Mouse (Mus musculus): ENCODE results near the gene Rplp0. TPM values are rescaled to one million over a fixed set of nuclear protein-coding genes. Genes with fewer than 3 reads are reported as not detected.
"Not testable (repeated sequence)": the region's sequence is repeated elsewhere in the genome, so short reads cannot be mapped to it uniquely, and the experiment has no call there.

The Rplp0 gene
- polyA plus RNA-seq, 1 experiment: 1,614 TPM

GRCm38 (mm10) chr5:115516908-115517307 is 42.4 kb upstream of the Rplp0 start:
- Histone ChIP-seq H3K4me1 (ENCODE audit: control insufficient read depth, insufficient read depth, low read length) (peaks cover 47% of the 10 kb centered on the region), H3K4me3 (ENCODE audit: insufficient read depth, low read length) (peak overlapping the region; percentile 68), H3K27ac (ENCODE audit: insufficient read depth, low read depth, low read length) (peak overlapping the region; percentile 98)
- TF ChIP-seq CTCF (IDR thresholded peaks at IDR 0.05; ENCODE audit: low read depth, low read length) (no peak), POLR2A (IDR thresholded peaks at IDR 0.05; ENCODE audit: borderline replicate concordance, low read depth, low read length) (no peak)

GRCm38 (mm10) chr5:115517501-115517900 is 41.8 kb upstream of the Rplp0 start:
- Histone ChIP-seq H3K4me3 (ENCODE audit: insufficient read depth, low read length) (no peak overlapping the region), H3K4me1 (ENCODE audit: control insufficient read depth, insufficient read depth, low read length) (peaks cover 49% of the 10 kb centered on the region), H3K27ac (ENCODE audit: insufficient read depth, low read depth, low read length) (peak overlapping the region; percentile 98)
- TF ChIP-seq CTCF (IDR thresholded peaks at IDR 0.05; ENCODE audit: low read depth, low read length) (no peak), POLR2A (IDR thresholded peaks at IDR 0.05; ENCODE audit: borderline replicate concordance, low read depth, low read length) (no peak)

- H3K27ac ChIP-seq (ENCODE audit: insufficient read depth, low read depth, low read length); H3K4me3 ChIP-seq (ENCODE audit: insufficient read depth, low read length): not testable (repeated sequence)
- peaks cover 54% of the 10 kb centered on the region for H3K4me1 ChIP-seq (ENCODE audit: control insufficient read depth, insufficient read depth, low read length)
Measured at GRCm38 (mm10) chr5:115518214-115518613, 41.1 kb upstream of the Rplp0 start.

- TF ChIP-seq CTCF (IDR thresholded peaks at IDR 0.05; ENCODE audit: low read depth, low read length): no peak
- no peak for TF ChIP-seq POLR2A (IDR thresholded peaks at IDR 0.05; ENCODE audit: borderline replicate concordance, low read depth, low read length)
- Histone ChIP-seq H3K4me3 (ENCODE audit: insufficient read depth, low read length) (no peak overlapping the region), H3K4me1 (ENCODE audit: control insufficient read depth, insufficient read depth, low read length) (peaks cover 34% of the 10 kb centered on the region), H3K27ac (ENCODE audit: insufficient read depth, low read depth, low read length) (peak overlapping the region; percentile 82; the same call in 1 of the 2 replicates)
Measured at GRCm38 (mm10) chr5:115520325-115520869, 38.9 kb upstream of the Rplp0 start.

GRCm38 (mm10) chr5:115521553-115522461 is 37.5 kb upstream of the Rplp0 start:
- Histone ChIP-seq H3K27ac (ENCODE audit: insufficient read depth, low read depth, low read length) (peak overlapping the region; percentile 82), H3K4me1 (ENCODE audit: control insufficient read depth, insufficient read depth, low read length) (peaks cover 34% of the 10 kb centered on the region), H3K4me3 (ENCODE audit: insufficient read depth, low read length) (peak overlapping the region; percentile 52)
- TF ChIP-seq CTCF (IDR thresholded peaks at IDR 0.05; ENCODE audit: low read depth, low read length) (no peak), POLR2A (IDR thresholded peaks at IDR 0.05; ENCODE audit: borderline replicate concordance, low read depth, low read length) (no peak)

GRCm38 (mm10) chr5:115522531-115522930 is 36.7 kb upstream of the Rplp0 start:
- Histone ChIP-seq H3K4me3 (ENCODE audit: insufficient read depth, low read length) (peak overlapping the region; percentile 39; the same call in 1 of the 2 replicates), H3K27ac (ENCODE audit: insufficient read depth, low read depth, low read length) (peak overlapping the region; percentile 82), H3K4me1 (ENCODE audit: control insufficient read depth, insufficient read depth, low read length) (peaks cover 33% of the 10 kb centered on the region)
- TF ChIP-seq POLR2A (IDR thresholded peaks at IDR 0.05; ENCODE audit: borderline replicate concordance, low read depth, low read length) (no peak), CTCF (IDR thresholded peaks at IDR 0.05; ENCODE audit: low read depth, low read length) (no peak)

GRCm38 (mm10) chr5:115522981-115523499 is 36.2 kb upstream of the Rplp0 start:
- TF ChIP-seq POLR2A (IDR thresholded peaks at IDR 0.05; ENCODE audit: borderline replicate concordance, low read depth, low read length): no peak
- no peak for TF ChIP-seq CTCF (IDR thresholded peaks at IDR 0.05; ENCODE audit: low read depth, low read length)
- no peak overlapping the region for H3K27ac ChIP-seq (ENCODE audit: insufficient read depth, low read depth, low read length)
- H3K4me3 ChIP-seq (ENCODE audit: insufficient read depth, low read length): no peak overlapping the region
- H3K4me1 ChIP-seq (ENCODE audit: control insufficient read depth, insufficient read depth, low read length): peaks cover 36% of the 10 kb centered on the region

GRCm38 (mm10) chr5:115523971-115524370 is 35.3 kb upstream of the Rplp0 start:
- H3K4me3 ChIP-seq (ENCODE audit: insufficient read depth, low read length): no peak overlapping the region
- TF ChIP-seq POLR2A (IDR thresholded peaks at IDR 0.05; ENCODE audit: borderline replicate concordance, low read depth, low read length): no peak
- TF ChIP-seq CTCF (IDR thresholded peaks at IDR 0.05; ENCODE audit: low read depth, low read length): no peak
- H3K27ac ChIP-seq (ENCODE audit: insufficient read depth, low read depth, low read length): no peak overlapping the region
- peaks cover 45% of the 10 kb centered on the region for H3K4me1 ChIP-seq (ENCODE audit: control insufficient read depth, insufficient read depth, low read length)

- peaks cover 50% of the 10 kb centered on the region for H3K4me1 ChIP-seq (ENCODE audit: control insufficient read depth, insufficient read depth, low read length)
- TF ChIP-seq POLR2A (IDR thresholded peaks at IDR 0.05; ENCODE audit: borderline replicate concordance, low read depth, low read length) (no peak), CTCF (IDR thresholded peaks at IDR 0.05; ENCODE audit: low read depth, low read length) (no peak)
- no peak overlapping the region for H3K27ac ChIP-seq (ENCODE audit: insufficient read depth, low read depth, low read length)
- no peak overlapping the region for H3K4me3 ChIP-seq (ENCODE audit: insufficient read depth, low read length)
Measured at GRCm38 (mm10) chr5:115524471-115524870, 34.8 kb upstream of the Rplp0 start.

- TF ChIP-seq CTCF (IDR thresholded peaks at IDR 0.05; ENCODE audit: low read depth, low read length) (no peak), POLR2A (IDR thresholded peaks at IDR 0.05; ENCODE audit: borderline replicate concordance, low read depth, low read length) (no peak)
- H3K4me3 ChIP-seq (ENCODE audit: insufficient read depth, low read length): no peak overlapping the region
- no peak overlapping the region for H3K27ac ChIP-seq (ENCODE audit: insufficient read depth, low read depth, low read length)
- peaks cover 54% of the 10 kb centered on the region for H3K4me1 ChIP-seq (ENCODE audit: control insufficient read depth, insufficient read depth, low read length)
Measured at GRCm38 (mm10) chr5:115525416-115525815, 33.9 kb upstream of the Rplp0 start.

Data from bone marrow macrophage, adult 2 months (primary cell).